Mouse (Mus musculus): Measurements from ENCODE around the gene Schip1. TPM values are rescaled to one million over a fixed set of nuclear protein-coding genes. Genes with fewer than 3 reads are reported as not detected.

Schip1 gene
- polyA plus RNA-seq, 1 experiment from 2014 or later: 163 TPM

DNA sequence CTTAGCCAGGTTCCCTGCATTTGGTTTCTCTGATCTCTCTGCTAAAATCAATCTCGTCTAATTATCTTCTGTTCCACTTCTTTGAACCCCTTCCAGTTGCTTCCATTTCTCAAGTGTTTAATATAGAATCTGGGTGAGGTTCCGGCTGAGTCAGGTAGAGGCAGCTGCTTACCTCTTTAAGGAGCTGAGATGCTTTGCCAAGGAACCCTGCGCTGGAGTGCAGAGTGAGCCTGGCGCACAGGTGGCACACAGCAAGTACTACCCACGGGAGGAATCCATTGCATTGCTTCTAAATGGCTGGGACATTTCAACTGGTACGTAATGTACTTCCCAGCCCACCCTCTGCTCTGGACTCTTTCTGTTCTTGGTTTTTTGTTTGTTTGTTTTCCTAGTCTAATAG, 414.7 kb downstream of the Schip1 start:
- WGBS: 79% methylated on average over 6 of the region's 6 CpGs
- H3K27me3 ChIP-seq (ENCODE audit: control insufficient read depth, insufficient read depth, low read length): no peaks in the 10 kb centered on the region
- H3K9me3 ChIP-seq (ENCODE audit: control insufficient read depth, low read length): no peaks in the 10 kb centered on the region
- H3K27ac ChIP-seq: no peak overlapping the region
- no peak overlapping the region for H3K4me3 ChIP-seq (replicated peaks; ENCODE audit: low read length)
- ATAC-seq (ENCODE audit: low FRiP score) (no peak), DNase-seq (ENCODE audit: low spot score) (no peak)
- no peaks in the 10 kb centered on the region for H3K4me1 ChIP-seq (replicated peaks; ENCODE audit: control insufficient read depth, insufficient read depth, low read length)
- no peak overlapping the region for H3K9ac ChIP-seq
- no peaks in the 10 kb centered on the region for H3K36me3 ChIP-seq (replicated peaks; ENCODE audit: control insufficient read depth, insufficient read depth)
- no peak overlapping the region for H3K4me2 ChIP-seq (replicated peaks)

DNA sequence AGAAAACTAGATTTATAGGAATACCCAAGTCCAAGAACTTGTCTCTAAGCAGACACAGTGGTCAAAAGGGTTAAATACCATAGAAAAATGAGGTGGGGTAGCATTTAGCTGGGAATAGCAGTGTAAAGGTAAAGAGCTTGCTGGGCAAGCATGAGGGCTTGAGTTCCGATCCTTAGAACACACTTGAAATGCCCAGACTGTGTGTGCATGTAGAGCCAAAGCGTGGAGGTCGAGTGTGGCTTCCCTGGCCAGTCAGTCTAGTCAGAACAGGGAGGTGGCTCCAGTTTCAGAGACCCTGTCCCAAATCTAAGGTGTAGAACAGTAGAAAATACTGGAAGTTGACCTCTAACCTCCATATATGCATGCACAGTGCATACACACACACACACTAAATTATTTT, 418.9 kb downstream of the Schip1 start:
- no peak overlapping the region for H3K4me3 ChIP-seq (replicated peaks; ENCODE audit: low read length)
- 91% methylated on average over 3 of the region's 3 CpGs for WGBS
- H3K27me3 ChIP-seq (ENCODE audit: control insufficient read depth, insufficient read depth, low read length): no peaks in the 10 kb centered on the region
- no peaks in the 10 kb centered on the region for H3K9me3 ChIP-seq (ENCODE audit: control insufficient read depth, low read length)
- DNase-seq (ENCODE audit: low spot score) (no peak), ATAC-seq (ENCODE audit: low FRiP score) (no peak)
- H3K4me1 ChIP-seq (replicated peaks; ENCODE audit: control insufficient read depth, insufficient read depth, low read length): no peaks in the 10 kb centered on the region
- no peak overlapping the region for H3K27ac ChIP-seq
- H3K36me3 ChIP-seq (replicated peaks; ENCODE audit: control insufficient read depth, insufficient read depth): no peaks in the 10 kb centered on the region
- H3K4me2 ChIP-seq (replicated peaks): no peak overlapping the region
- no peak overlapping the region for H3K9ac ChIP-seq

DNA sequence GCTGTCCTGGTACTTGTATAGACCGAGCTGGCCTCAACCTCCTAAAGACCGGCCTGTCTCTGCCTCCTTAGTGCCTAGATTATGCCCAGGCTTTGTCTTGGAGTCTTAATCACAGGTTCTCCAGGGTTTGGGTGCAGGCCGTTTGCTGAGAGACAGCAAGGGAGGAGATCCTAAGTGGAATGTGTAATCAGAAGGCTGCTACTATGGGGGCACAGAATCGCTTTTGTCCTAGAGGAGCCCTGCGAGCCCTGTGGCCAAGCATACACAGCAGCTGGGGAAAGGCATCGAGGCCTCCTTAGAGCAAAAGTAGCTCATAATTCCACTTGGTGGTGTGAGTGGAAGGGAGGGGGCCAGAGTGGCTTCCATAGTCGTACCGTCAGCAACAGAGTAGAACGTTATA, 419.4 kb downstream of the Schip1 start:
- Histone ChIP-seq H3K36me3 (replicated peaks; ENCODE audit: control insufficient read depth, insufficient read depth) (no peaks in the 10 kb centered on the region), H3K27me3 (ENCODE audit: control insufficient read depth, insufficient read depth, low read length) (no peaks in the 10 kb centered on the region), H3K27ac (no peak overlapping the region), H3K4me1 (replicated peaks; ENCODE audit: control insufficient read depth, insufficient read depth, low read length) (no peaks in the 10 kb centered on the region), H3K9me3 (ENCODE audit: control insufficient read depth, low read length) (no peaks in the 10 kb centered on the region), H3K4me3 (replicated peaks; ENCODE audit: low read length) (no peak overlapping the region), H3K9ac (no peak overlapping the region), H3K4me2 (replicated peaks) (no peak overlapping the region)
- DNase-seq (ENCODE audit: low spot score) (no peak), ATAC-seq (ENCODE audit: low FRiP score) (no peak)
- 84% methylated on average over 9 of the region's 9 CpGs for WGBS

DNA sequence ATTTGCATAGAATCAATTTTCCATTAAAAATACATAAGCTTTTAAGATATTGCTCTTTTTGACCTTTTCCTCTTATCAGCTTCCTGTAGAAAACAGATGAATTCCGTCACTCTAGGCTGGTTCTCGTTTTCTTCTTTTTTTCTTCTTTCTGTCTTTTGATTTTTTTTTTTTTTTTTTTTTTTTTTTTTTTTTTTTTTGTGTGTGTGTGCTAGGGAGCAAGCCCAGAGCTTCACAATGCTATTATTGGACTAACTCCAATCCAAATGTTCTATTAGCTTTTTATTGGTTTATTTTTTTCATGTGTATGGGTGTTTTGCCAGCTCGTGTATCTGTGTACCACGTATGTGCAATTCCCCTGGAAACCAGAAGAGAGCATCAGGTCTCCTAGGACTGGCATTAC, 420.0 kb downstream of the Schip1 start:
- ATAC-seq (ENCODE audit: low FRiP score) (no peak), DNase-seq (ENCODE audit: low spot score) (no peak)
- WGBS: 83% methylated on average over 4 of the region's 4 CpGs
- Histone ChIP-seq H3K4me1 (replicated peaks; ENCODE audit: control insufficient read depth, insufficient read depth, low read length) (no peaks in the 10 kb centered on the region), H3K4me3 (replicated peaks; ENCODE audit: low read length) (no peak overlapping the region), H3K4me2 (replicated peaks) (no peak overlapping the region), H3K36me3 (replicated peaks; ENCODE audit: control insufficient read depth, insufficient read depth) (no peaks in the 10 kb centered on the region), H3K9me3 (ENCODE audit: control insufficient read depth, low read length) (no peaks in the 10 kb centered on the region), H3K9ac (no peak overlapping the region), H3K27me3 (ENCODE audit: control insufficient read depth, insufficient read depth, low read length) (no peaks in the 10 kb centered on the region), H3K27ac (no peak overlapping the region)

DNA sequence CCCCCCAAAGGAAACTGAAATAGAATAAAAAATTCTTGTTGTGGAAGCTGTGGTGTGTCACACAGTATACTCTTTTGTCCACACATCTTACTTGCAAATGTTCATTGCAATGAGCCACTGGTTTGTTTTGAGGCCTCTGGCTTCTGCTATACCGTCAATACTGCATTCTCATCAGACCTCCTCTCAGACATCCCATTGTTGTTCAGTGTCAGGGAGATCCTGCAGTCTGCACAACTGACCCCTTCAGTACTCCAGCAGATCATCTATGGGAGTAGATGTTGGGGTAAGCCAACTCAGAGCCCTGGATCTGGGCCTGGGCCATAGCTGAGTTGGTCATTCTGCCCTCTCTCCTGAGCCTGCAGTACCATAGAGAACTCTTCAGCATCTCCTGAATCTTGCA, 423.0 kb downstream of the Schip1 start:
- Histone ChIP-seq H3K27ac (no peak overlapping the region), H3K27me3 (ENCODE audit: control insufficient read depth, insufficient read depth, low read length) (0 out of 2 replicates have a peak, but pooled peaks cover 4% of the 10 kb centered on the region), H3K4me1 (replicated peaks; ENCODE audit: control insufficient read depth, insufficient read depth, low read length) (no peaks in the 10 kb centered on the region), H3K4me3 (replicated peaks; ENCODE audit: low read length) (no peak overlapping the region), H3K9ac (no peak overlapping the region), H3K9me3 (ENCODE audit: control insufficient read depth, low read length) (no peaks in the 10 kb centered on the region), H3K4me2 (replicated peaks) (no peak overlapping the region), H3K36me3 (replicated peaks; ENCODE audit: control insufficient read depth, insufficient read depth) (no peaks in the 10 kb centered on the region)
- no peak for DNase-seq (ENCODE audit: low spot score)
- WGBS: 48% methylated on average over 1 of the region's 1 CpGs
- ATAC-seq (ENCODE audit: low FRiP score): no peak

DNA sequence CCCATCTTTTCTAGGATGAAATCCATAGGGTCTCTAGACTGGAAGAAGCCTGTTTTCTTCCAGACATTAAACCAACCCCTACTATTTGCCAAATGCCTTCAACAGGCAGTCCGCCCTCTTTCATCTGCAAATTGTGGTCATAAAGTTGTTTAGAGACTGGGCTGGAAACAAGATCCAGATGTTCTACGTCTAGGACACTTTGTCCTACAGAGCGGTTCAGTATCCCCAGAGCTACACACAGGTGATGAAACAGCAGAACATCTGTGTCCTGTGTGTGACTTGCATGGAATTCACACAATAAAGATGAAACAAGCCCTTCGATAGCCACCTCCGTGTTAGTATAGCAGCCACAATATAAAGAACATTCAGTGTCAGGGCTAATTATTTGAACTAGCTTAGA, 423.7 kb downstream of the Schip1 start:
- Histone ChIP-seq H3K27ac (no peak overlapping the region), H3K36me3 (replicated peaks; ENCODE audit: control insufficient read depth, insufficient read depth) (no peaks in the 10 kb centered on the region), H3K9me3 (ENCODE audit: control insufficient read depth, low read length) (no peaks in the 10 kb centered on the region), H3K9ac (no peak overlapping the region), H3K4me1 (replicated peaks; ENCODE audit: control insufficient read depth, insufficient read depth, low read length) (no peaks in the 10 kb centered on the region), H3K27me3 (ENCODE audit: control insufficient read depth, insufficient read depth, low read length) (0 out of 2 replicates have a peak, but pooled peaks cover 4% of the 10 kb centered on the region), H3K4me3 (replicated peaks; ENCODE audit: low read length) (no peak overlapping the region), H3K4me2 (replicated peaks) (no peak overlapping the region)
- ATAC-seq (ENCODE audit: low FRiP score): no peak
- DNase-seq (ENCODE audit: low spot score): no peak
- 82% methylated on average over 5 of the region's 5 CpGs for WGBS

DNA sequence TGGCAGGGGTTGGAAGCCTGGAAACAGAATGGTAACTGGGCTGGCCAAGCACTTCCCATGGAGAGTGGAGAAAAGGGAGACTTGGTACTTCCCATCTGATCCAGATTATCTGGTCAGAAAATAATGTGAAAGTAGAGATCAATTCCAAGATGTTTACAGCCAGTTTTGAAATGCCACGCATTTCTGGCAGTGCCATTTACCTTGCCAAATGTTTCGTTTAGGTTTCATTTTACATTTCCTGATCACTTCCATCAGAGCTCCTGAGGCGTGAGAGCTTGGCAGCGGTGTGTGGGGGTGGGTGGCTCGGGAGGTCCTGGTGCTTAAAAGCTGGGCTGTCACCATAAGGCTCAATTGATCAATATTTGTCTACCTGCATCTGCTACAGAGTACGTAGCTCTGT, 426.9 kb downstream of the Schip1 start:
- Histone ChIP-seq H3K4me2 (replicated peaks) (no peak overlapping the region), H3K4me3 (replicated peaks; ENCODE audit: low read length) (no peak overlapping the region), H3K27ac (no peak overlapping the region), H3K4me1 (replicated peaks; ENCODE audit: control insufficient read depth, insufficient read depth, low read length) (0 out of 2 replicates have a peak, but pooled peaks cover 4% of the 10 kb centered on the region), H3K36me3 (replicated peaks; ENCODE audit: control insufficient read depth, insufficient read depth) (no peaks in the 10 kb centered on the region), H3K9me3 (ENCODE audit: control insufficient read depth, low read length) (no peaks in the 10 kb centered on the region), H3K9ac (no peak overlapping the region), H3K27me3 (ENCODE audit: control insufficient read depth, insufficient read depth, low read length) (0 out of 2 replicates have a peak, but pooled peaks cover 4% of the 10 kb centered on the region)
- ATAC-seq (ENCODE audit: low FRiP score): no peak
- 70% methylated on average over 6 of the region's 6 CpGs for WGBS
- no peak for DNase-seq (ENCODE audit: low spot score)

DNA sequence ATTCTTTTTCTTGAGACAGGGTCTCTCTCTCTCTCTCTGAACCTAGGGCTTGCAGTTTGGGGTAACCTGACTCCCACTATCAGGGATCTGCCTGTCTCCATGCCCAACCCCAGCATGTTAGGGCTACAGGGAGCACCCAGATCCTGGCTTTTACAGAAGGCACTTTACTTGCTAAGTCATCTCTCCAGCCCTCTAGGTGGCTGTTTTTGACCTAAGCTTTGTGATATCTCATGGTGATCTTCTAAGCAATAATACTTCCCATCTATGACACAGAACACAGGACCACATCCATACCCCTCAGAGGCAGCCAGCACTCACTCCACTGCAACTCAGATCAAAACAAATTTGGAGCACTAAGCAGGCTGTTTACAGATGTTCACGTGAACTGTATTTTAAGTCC, 427.5 kb downstream of the Schip1 start:
- 0 out of 2 replicates have a peak, but pooled peaks cover 4% of the 10 kb centered on the region for H3K27me3 ChIP-seq (ENCODE audit: control insufficient read depth, insufficient read depth, low read length)
- no peaks in the 10 kb centered on the region for H3K36me3 ChIP-seq (replicated peaks; ENCODE audit: control insufficient read depth, insufficient read depth)
- no peaks in the 10 kb centered on the region for H3K9me3 ChIP-seq (ENCODE audit: control insufficient read depth, low read length)
- 72% methylated on average over 1 of the region's 1 CpGs for WGBS
- no peak overlapping the region for H3K27ac ChIP-seq
- no peak overlapping the region for H3K4me2 ChIP-seq (replicated peaks)
- no peak for DNase-seq (ENCODE audit: low spot score)
- no peak overlapping the region for H3K9ac ChIP-seq
- 0 out of 2 replicates have a peak, but pooled peaks cover 4% of the 10 kb centered on the region for H3K4me1 ChIP-seq (replicated peaks; ENCODE audit: control insufficient read depth, insufficient read depth, low read length)
- no peak overlapping the region for H3K4me3 ChIP-seq (replicated peaks; ENCODE audit: low read length)
- ATAC-seq (ENCODE audit: low FRiP score): no peak

DNA sequence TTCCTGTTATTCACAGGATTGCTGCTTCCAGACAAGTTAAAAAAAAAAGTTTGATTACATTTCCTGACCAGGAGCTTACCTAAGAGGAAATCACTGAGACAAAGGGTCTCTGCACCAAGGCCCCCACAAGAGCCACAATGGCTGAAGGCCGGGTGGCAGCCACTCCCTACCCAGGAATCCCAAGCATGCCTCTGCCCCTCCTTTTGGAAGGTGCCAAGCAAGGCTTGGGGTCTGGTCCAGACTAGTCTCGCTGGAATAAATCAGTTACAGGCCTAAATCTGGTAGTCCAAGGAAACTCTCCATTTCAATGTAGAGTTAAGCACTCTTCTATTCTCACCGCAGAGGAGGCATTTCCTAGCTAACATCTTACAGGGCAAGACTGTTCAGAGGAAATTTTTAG, 427.9 kb downstream of the Schip1 start:
- H3K4me1 ChIP-seq (replicated peaks; ENCODE audit: control insufficient read depth, insufficient read depth, low read length): 0 out of 2 replicates have a peak, but pooled peaks cover 4% of the 10 kb centered on the region
- peak overlapping the region; percentile 99 for H3K4me2 ChIP-seq (replicated peaks)
- ATAC-seq (ENCODE audit: low FRiP score) (no peak), DNase-seq (ENCODE audit: low spot score) (no peak)
- no peaks in the 10 kb centered on the region for H3K9me3 ChIP-seq (ENCODE audit: control insufficient read depth, low read length)
- 28% methylated on average over 3 of the region's 3 CpGs for WGBS
- H3K27me3 ChIP-seq (ENCODE audit: control insufficient read depth, insufficient read depth, low read length): 0 out of 2 replicates have a peak, but pooled peaks cover 4% of the 10 kb centered on the region
- no peak overlapping the region for H3K9ac ChIP-seq
- H3K4me3 ChIP-seq (replicated peaks; ENCODE audit: low read length): no peak overlapping the region; the same call in 1 of the 2 replicates
- no peaks in the 10 kb centered on the region for H3K36me3 ChIP-seq (replicated peaks; ENCODE audit: control insufficient read depth, insufficient read depth)
- H3K27ac ChIP-seq: 0 out of 2 replicates have a peak overlapping the region, but pooled peaks have one; percentile 23

DNA sequence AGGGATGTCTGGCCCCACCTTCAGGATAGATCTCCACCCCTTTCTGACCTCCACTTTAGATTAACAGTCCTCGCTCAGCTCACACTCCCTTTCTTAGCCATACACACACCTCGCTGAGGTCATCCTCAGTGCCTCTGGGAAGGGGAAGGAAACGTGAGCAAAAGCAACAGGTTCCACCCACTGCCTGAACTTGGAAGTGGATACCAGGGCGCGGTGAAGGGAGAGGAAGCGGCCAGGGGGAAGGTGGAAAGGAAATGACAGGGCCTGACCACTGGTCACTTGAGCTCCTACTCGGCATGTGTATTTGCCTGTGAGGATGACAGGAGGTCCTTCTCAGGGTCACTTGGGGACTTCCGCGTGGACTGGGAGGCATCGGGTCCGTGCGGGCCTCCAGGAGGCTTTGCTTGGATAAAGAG, 428.6 kb downstream of the Schip1 start:
- H3K27me3 ChIP-seq (ENCODE audit: control insufficient read depth, insufficient read depth, low read length): 0 out of 2 replicates have a peak, but pooled peaks cover 4% of the 10 kb centered on the region
- H3K36me3 ChIP-seq (replicated peaks; ENCODE audit: control insufficient read depth, insufficient read depth): no peaks in the 10 kb centered on the region
- H3K9ac ChIP-seq: peak overlapping the region; percentile 79
- H3K4me1 ChIP-seq (replicated peaks; ENCODE audit: control insufficient read depth, insufficient read depth, low read length): 0 out of 2 replicates have a peak, but pooled peaks cover 4% of the 10 kb centered on the region
- ATAC-seq (ENCODE audit: low FRiP score) (0 out of 2 replicates have a peak, but pooled peaks have one; percentile 0), DNase-seq (ENCODE audit: low spot score) (no peak)
- peak overlapping the region; percentile 82 for H3K27ac ChIP-seq
- under 1% methylated on average over 12 of the region's 12 CpGs for WGBS
- peak overlapping the region; percentile 99 for H3K4me2 ChIP-seq (replicated peaks)
- H3K9me3 ChIP-seq (ENCODE audit: control insufficient read depth, low read length): no peaks in the 10 kb centered on the region
- peak overlapping the region; percentile 75 for H3K4me3 ChIP-seq (replicated peaks; ENCODE audit: low read length)

All from hindbrain, embryonic 14.5 days (tissue).